Mouse (Mus musculus) urinary bladder, postnatal 10 days (tissue): ENCODE measurements around the gene Mei1.
"Not testable (repeated sequence)": the region's sequence is repeated elsewhere in the genome, so short reads cannot be mapped to it uniquely, and the experiment has no call there.

ENCODE experiments used
- DNase-seq: peaks from one replicate; pipeline ENCODE4 v3.0.0; 2022; ENCODE audit warnings: low spot score

The Mei1 gene

GRCm38 (mm10) chr15:82086131-82086530 is 16.3 kb downstream of the Mei1 start:
- DNase-seq: no peak

GRCm38 (mm10) chr15:82087266-82087665 is 17.5 kb downstream of the Mei1 start:
- no peak for DNase-seq

- no peak for DNase-seq
Measured at GRCm38 (mm10) chr15:82091061-82091460, 21.3 kb downstream of the Mei1 start.

- DNase-seq: no peak
Measured at GRCm38 (mm10) chr15:82106953-82107555, 37.3 kb downstream of the Mei1 start.

- DNase-seq: no peak
Measured at GRCm38 (mm10) chr15:82120544-82120943, 50.7 kb downstream of the Mei1 start.

- not testable (repeated sequence) for DNase-seq
Measured at GRCm38 (mm10) chr15:82126690-82127089, 56.9 kb downstream of the Mei1 start.

- peak; percentile 82 for DNase-seq
Measured at GRCm38 (mm10) chr15:82127426-82128374, 57.9 kb downstream of the Mei1 start, which contains the start of gene Ccdc134. Ccdc134 (plus strand) TSS chr15:82127922.

- no peak for DNase-seq
Measured at GRCm38 (mm10) chr15:82128398-82128797, 58.6 kb downstream of the Mei1 start.

- no peak for DNase-seq
Measured at GRCm38 (mm10) chr15:82130599-82130998, 60.8 kb downstream of the Mei1 start.

GRCm38 (mm10) chr15:82135372-82135771 is 65.6 kb downstream of the Mei1 start:
- no peak for DNase-seq

GRCm38 (mm10) chr15:82138565-82138964 is 68.8 kb downstream of the Mei1 start:
- no peak for DNase-seq

GRCm38 (mm10) chr15:82139196-82139595 is 69.4 kb downstream of the Mei1 start:
- no peak for DNase-seq

- DNase-seq: no peak
Measured at GRCm38 (mm10) chr15:82140355-82140754, 70.6 kb downstream of the Mei1 start.

- no peak for DNase-seq
Measured at GRCm38 (mm10) chr15:82144157-82144556, 74.4 kb downstream of the Mei1 start.

GRCm38 (mm10) chr15:82145408-82145807 is 75.6 kb downstream of the Mei1 start:
- DNase-seq: no peak

- no peak for DNase-seq
Measured at GRCm38 (mm10) chr15:82145851-82146769, 76.3 kb downstream of the Mei1 start.

- DNase-seq: peak; percentile 97
Measured at GRCm38 (mm10) chr15:82146770-82147610, 77.2 kb downstream of the Mei1 start, which contains the start of gene Srebf2. Srebf2 (plus strand) TSS chr15:82147181.

GRCm38 (mm10) chr15:82147611-82148111 is 77.9 kb downstream of the Mei1 start:
- DNase-seq: no peak

- DNase-seq: no peak
Measured at GRCm38 (mm10) chr15:82148510-82148911, 78.7 kb downstream of the Mei1 start.

- no peak for DNase-seq
Measured at GRCm38 (mm10) chr15:82150042-82150441, 80.2 kb downstream of the Mei1 start.

GRCm38 (mm10) chr15:82151176-82151575 is 81.4 kb downstream of the Mei1 start:
- DNase-seq: no peak
